Mouse (Mus musculus) CH12.LX (cell line): ENCODE data around the gene Phf21a.

Experiments
- BHLHE40 ChIP-seq: IDR thresholded peaks from 2 replicates; pipeline ENCODE4 v1.6.1; 2011; ENCODE audit warnings: mild to moderate bottlenecking, low read depth, low read length, improper control_type of control experiment
- CTCF ChIP-seq, 2 experiments: IDR thresholded peaks in 1 of 2; conservative IDR thresholded peaks in 1 of 2; 2 replicates each; pipeline ENCODE4 v1.5.1; 2011 to 2012; ENCODE audit warnings: low read depth in 2 of 2, low read length in 2 of 2, improper control_type of control experiment in 1 of 2, inconsistent platforms in 1 of 2, mild to moderate bottlenecking in 1 of 2, moderate library complexity in 1 of 2
- EP300 ChIP-seq: IDR thresholded peaks from 2 replicates; pipeline ENCODE4 v1.6.1; 2011; ENCODE audit warnings: low read length, improper control_type of control experiment
- MAX ChIP-seq: IDR thresholded peaks from 2 replicates; pipeline ENCODE4 v1.6.1; 2011; ENCODE audit warnings: low read length, improper control_type of control experiment
- MAZ ChIP-seq: IDR thresholded peaks from 2 replicates; pipeline ENCODE4 v1.6.1; 2012; ENCODE audit warnings: low read depth, mild to moderate bottlenecking, inconsistent platforms, low read length, improper control_type of control experiment, moderate library complexity
- SIN3A ChIP-seq: IDR thresholded peaks from 2 replicates; pipeline ENCODE4 v1.6.1; 2012; ENCODE audit warnings: low read length, improper control_type of control experiment, inconsistent platforms
- SMC3 ChIP-seq: IDR thresholded peaks from 2 replicates; pipeline ENCODE4 v1.6.1; 2011; ENCODE audit warnings: low read depth, low read length, improper control_type of control experiment
- TBP ChIP-seq: conservative IDR thresholded peaks from 2 replicates; pipeline ENCODE4 v1.6.1; 2011; ENCODE audit warnings: low read depth, low read length, improper control_type of control experiment
- TCF12 ChIP-seq: IDR thresholded peaks from 2 replicates; pipeline ENCODE4 v1.6.1; 2014; ENCODE audit warnings: low read depth, mild to moderate bottlenecking, inconsistent platforms, low read length, improper control_type of control experiment
- ZC3H11A ChIP-seq: IDR thresholded peaks from 2 replicates; pipeline ENCODE4 v1.6.1; 2012; ENCODE audit warnings: low read depth, mild to moderate bottlenecking, inconsistent platforms, low read length, improper control_type of control experiment
- ZNF384 ChIP-seq: IDR thresholded peaks from 2 replicates; pipeline ENCODE4 v1.6.1; 2012; ENCODE audit warnings: low read depth, low read length, improper control_type of control experiment, inconsistent platforms

- TF ChIP-seq SMC3 (no peak), CTCF (conservative IDR thresholded peaks at IDR 0.05 in 1 of 2, IDR thresholded peaks at IDR 0.05 in 1 of 2; ENCODE audit: low read depth in 2 of 2, low read length in 2 of 2) (no peak), ZC3H11A (no peak), SIN3A (no peak), ZNF384 (no peak), TCF12 (no peak), MAZ (no peak), TBP (no peak), MAX (no peak), EP300 (no peak), BHLHE40 (no peak)
Measured at GRCm38 (mm10) chr2:92173186-92173585, 80.3 kb downstream of the Phf21a start.
